ENCODE assay signal across 21 mouse cellular contexts in genomic region chr4:85262606-85263005, GRCm38 (mm10). TPM values are rescaled to one million over a fixed set of nuclear protein-coding genes. Genes with fewer than 3 reads are reported as not detected.
DNase-seq lines count a peak whose midpoint lies in the region; ATAC-seq and TF ChIP-seq lines count a peak whose summit lies in the region.
"Had no signal": no experiment of that assay in that cellular context is flagged by ENCODE, and none has a peak within 500 bp of the region (broad histone marks: within the 10 kb centered on the region; RNA-seq: fewer than 3 reads in every experiment).

No protein-coding gene starts in this region.

- H3K4me1 ChIP-seq in forebrain, embryonic 13.5 days: peaks cover 16% of the 10 kb centered on the region
- H3K4me1 ChIP-seq in forebrain, embryonic 11.5 days (replicated peaks; ENCODE audit: control insufficient read depth, insufficient read depth, low read length): no peaks in the 10 kb centered on the region
- peaks cover 18% of the 10 kb centered on the region for H3K4me1 ChIP-seq in hindbrain, postnatal 0 days (ENCODE audit: insufficient read depth, low read length)
- H3K4me1 ChIP-seq in hindbrain, embryonic 11.5 days (replicated peaks; ENCODE audit: control insufficient read depth, insufficient read depth, low read length): no peaks in the 10 kb centered on the region
- H3K4me1 ChIP-seq: heart, embryonic 15.5 days; limb, embryonic 15.5 days; liver, embryonic 15.5 days had no signal

- no peak for ATAC-seq in forebrain, embryonic 13.5 days
- ATAC-seq in forebrain, embryonic 11.5 days (replicated peaks; ENCODE audit: low FRiP score): no peak
- ATAC-seq in hindbrain, postnatal 0 days: 0 out of 2 replicates have a peak, but pooled peaks have one; percentile 9
- ATAC-seq in hindbrain, embryonic 11.5 days (ENCODE audit: low FRiP score): no peak
- ATAC-seq in megakaryocyte, adult 5-6 weeks (ENCODE audit: poor library complexity, severe bottlenecking): no peak
- ATAC-seq: lung, postnatal 0 days had no signal

- H3K27ac ChIP-seq in forebrain, embryonic 13.5 days: peak overlapping the region; percentile 36; the same call in 1 of the 2 replicates
- H3K27ac ChIP-seq in forebrain, embryonic 11.5 days (ENCODE audit: low read depth, low read length): no peak overlapping the region
- H3K27ac ChIP-seq in hindbrain, postnatal 0 days: peak overlapping the region; percentile 81
- H3K27ac ChIP-seq in hindbrain, embryonic 11.5 days (ENCODE audit: low read depth, low read length): no peak overlapping the region
- H3K27ac ChIP-seq: heart, embryonic 15.5 days; kidney, postnatal 0 days; limb, embryonic 15.5 days; liver, embryonic 15.5 days had no signal

- no peaks in the 10 kb centered on the region for H3K27me3 ChIP-seq in forebrain, embryonic 13.5 days
- H3K27me3 ChIP-seq in forebrain, embryonic 11.5 days (ENCODE audit: control insufficient read depth, insufficient read depth, low read length): no peaks in the 10 kb centered on the region
- no peaks in the 10 kb centered on the region for H3K27me3 ChIP-seq in hindbrain, postnatal 0 days (ENCODE audit: insufficient read depth, low read length)
- H3K27me3 ChIP-seq in hindbrain, embryonic 11.5 days (ENCODE audit: control insufficient read depth, insufficient read depth, low read length): no peaks in the 10 kb centered on the region
- H3K27me3 ChIP-seq: CH12.LX; heart, embryonic 15.5 days; limb, embryonic 15.5 days; liver, embryonic 15.5 days had no signal

- 70% methylated on average over 13 of the region's 13 CpGs for WGBS in forebrain, embryonic 13.5 days
- WGBS in forebrain, embryonic 11.5 days: 83% methylated on average over 13 of the region's 13 CpGs
- 69% methylated on average over 13 of the region's 13 CpGs for WGBS in hindbrain, postnatal 0 days
- 91% methylated on average over 13 of the region's 13 CpGs for WGBS in hindbrain, embryonic 11.5 days

- no peaks in the 10 kb centered on the region for H3K9me3 ChIP-seq in forebrain, embryonic 13.5 days (replicated peaks)
- H3K9me3 ChIP-seq in forebrain, embryonic 11.5 days (ENCODE audit: control insufficient read depth, low read length): no peaks in the 10 kb centered on the region
- no peaks in the 10 kb centered on the region for H3K9me3 ChIP-seq in hindbrain, postnatal 0 days (ENCODE audit: low read length)
- H3K9me3 ChIP-seq in hindbrain, embryonic 11.5 days (ENCODE audit: control insufficient read depth, low read length): no peaks in the 10 kb centered on the region
- H3K9me3 ChIP-seq: heart, embryonic 15.5 days; limb, embryonic 15.5 days; liver, embryonic 15.5 days had no signal

- no peak overlapping the region for H3K4me2 ChIP-seq in forebrain, embryonic 13.5 days
- no peak overlapping the region for H3K4me2 ChIP-seq in forebrain, embryonic 11.5 days (ENCODE audit: low read depth, low read length, severe bottlenecking)
- no peak overlapping the region for H3K4me2 ChIP-seq in hindbrain, postnatal 0 days (ENCODE audit: low read depth, low read length)
- no peak overlapping the region for H3K4me2 ChIP-seq in hindbrain, embryonic 11.5 days (replicated peaks; ENCODE audit: low read depth, low read length)
- H3K4me2 ChIP-seq: heart, embryonic 15.5 days; limb, embryonic 15.5 days; liver, embryonic 15.5 days had no signal

- no peaks in the 10 kb centered on the region for H3K36me3 ChIP-seq in forebrain, embryonic 13.5 days (ENCODE audit: poor library complexity, severe bottlenecking)
- H3K36me3 ChIP-seq in forebrain, embryonic 11.5 days (ENCODE audit: control insufficient read depth, insufficient read depth, low read length): no peaks in the 10 kb centered on the region
- H3K36me3 ChIP-seq in hindbrain, postnatal 0 days (ENCODE audit: insufficient read depth, low read length): no peaks in the 10 kb centered on the region
- H3K36me3 ChIP-seq in hindbrain, embryonic 11.5 days (ENCODE audit: control insufficient read depth, insufficient read depth, low read length): no peaks in the 10 kb centered on the region
- H3K36me3 ChIP-seq: heart, embryonic 15.5 days; limb, embryonic 15.5 days; liver, embryonic 15.5 days had no signal

- TF ChIP-seq CTCF in hindbrain, postnatal 0 days (IDR thresholded peaks at IDR 0.05; ENCODE audit: low read depth): no peak

- H3K9ac ChIP-seq in forebrain, embryonic 13.5 days: no peak overlapping the region
- H3K9ac ChIP-seq in forebrain, embryonic 11.5 days (ENCODE audit: low read length): no peak overlapping the region
- H3K9ac ChIP-seq in hindbrain, postnatal 0 days (replicated peaks; ENCODE audit: low read length): no peak overlapping the region
- no peak overlapping the region for H3K9ac ChIP-seq in hindbrain, embryonic 11.5 days (ENCODE audit: low read depth, low read length)
- H3K9ac ChIP-seq: heart, embryonic 15.5 days; limb, embryonic 15.5 days; liver, embryonic 15.5 days had no signal

- H3K4me3 ChIP-seq in forebrain, embryonic 13.5 days: no peak overlapping the region
- no peak overlapping the region for H3K4me3 ChIP-seq in forebrain, embryonic 11.5 days (ENCODE audit: low read depth, low read length)
- no peak overlapping the region for H3K4me3 ChIP-seq in hindbrain, postnatal 0 days (ENCODE audit: low read length)
- no peak overlapping the region for H3K4me3 ChIP-seq in hindbrain, embryonic 11.5 days (ENCODE audit: low read depth, low read length)
- H3K4me3 ChIP-seq: heart, embryonic 15.5 days; limb, embryonic 15.5 days; liver, embryonic 15.5 days had no signal

- no peak for DNase-seq in forebrain, embryonic 11.5 days (ENCODE audit: low spot score)
- no peak for DNase-seq in hindbrain, postnatal 0 days (ENCODE audit: low spot score)
- no peak for DNase-seq in hindbrain, embryonic 11.5 days (ENCODE audit: low spot score)
- DNase-seq in retina, embryonic 14.5 days (ENCODE audit: low spot score): peak; percentile 17
- no peak for DNase-seq in retina, postnatal 1 day
- DNase-seq: embryo, embryonic 11 days; gastrocnemius, postnatal 25 days; heart, postnatal 4 days; kidney, adult 11 months; midbrain, embryonic 14.5 days; thymus, postnatal 36 days had no signal

RNA-seq across cellular contexts. Expression of gene Sh3gl2, which starts 57.7 kb away (rescaled TPM):
- polyA plus RNA-seq in forebrain, embryonic 13.5 days (2015; fragmentation: Nextera tagmentation; extraction: Ambion mirVana): 30.4 and 30.9 TPM in 2 replicates
- 8.3 and 9.0 TPM in 2 replicates for polyA plus RNA-seq in forebrain, embryonic 11.5 days (2014; fragmentation: Nextera tagmentation; extraction: Ambion mirVana)
- total RNA-seq in hindbrain, postnatal 0 days (2014; rRNA removed): 41.9 and 44.7 TPM in 2 replicates
- polyA plus RNA-seq in hindbrain, postnatal 0 days (2015; fragmentation: Nextera tagmentation; extraction: Ambion mirVana): 119 and 129 TPM in 2 replicates
- 12.9 and 15.1 TPM in 2 replicates for polyA plus RNA-seq in hindbrain, embryonic 11.5 days (2014; fragmentation: Nextera tagmentation; extraction: Ambion mirVana)
- not detected in 2 replicates for total RNA-seq in megakaryocyte, adult 5-6 weeks (2015)
- not detected in 2 replicates for total RNA-seq in megakaryocyte, adult 5-6 weeks (2017)
- total RNA-seq: CH12.LX; megakaryocyte progenitor cell, adult 5-6 weeks; MEL had no signal
- polyA plus RNA-seq: liver, embryonic 15.5 days had no signal

Comparison
In these comparisons a context has a peak if more than half of its experiments do, and no peak if none do; other contexts are left out.
1. H3K27ac ChIP-seq: peak in forebrain, embryonic 13.5 days (single experiment) and hindbrain, postnatal 0 days (single experiment); none in forebrain, embryonic 11.5 days (single experiment) and hindbrain, embryonic 11.5 days (single experiment).